Mouse (Mus musculus) myocyte (in vitro differentiated cells): ENCODE measurements around the gene Kif1b.

Experiments used
- CEBPB ChIP-seq: IDR thresholded peaks from 2 replicates; pipeline ENCODE4 v1.6.1; 2011; ENCODE audit warnings: mild to moderate bottlenecking, moderate library complexity; ENCODE audit not compliant: poor library complexity, insufficient read depth, severe bottlenecking
- E2F4 ChIP-seq: IDR thresholded peaks from one replicate; pipeline ENCODE4 v1.6.1; 2011; ENCODE audit warnings: mild to moderate bottlenecking, control low read depth, moderate library complexity; ENCODE audit not compliant: insufficient read depth
- MAX ChIP-seq: IDR thresholded peaks from one replicate; pipeline ENCODE4 v1.6.1; 2011; ENCODE audit warnings: low read depth, mild to moderate bottlenecking, control low read depth
- MYOG ChIP-seq, 3 experiments: IDR thresholded peaks; one replicate each; pipeline ENCODE4 v1.6.1; 2011; ENCODE audit warnings: control low read depth in 2 of 3, low read depth in 2 of 3, mild to moderate bottlenecking in 2 of 3; ENCODE audit not compliant: insufficient read length in 2 of 3, control insufficient read depth in 1 of 3, insufficient read depth in 1 of 3
- POLR2A ChIP-seq: IDR thresholded peaks from one replicate; pipeline ENCODE4 v1.6.1; 2011; ENCODE audit warnings: low read depth, mild to moderate bottlenecking, control low read depth, moderate library complexity; ENCODE audit not compliant: insufficient read length
- POLR2AphosphoS2 ChIP-seq: IDR thresholded peaks from one replicate; pipeline ENCODE4 v1.6.1; 2011; ENCODE audit warnings: low read depth, control low read depth; ENCODE audit not compliant: insufficient read length
- TCF12 ChIP-seq: IDR thresholded peaks from one replicate; pipeline ENCODE4 v1.6.1; 2011; ENCODE audit warnings: mild to moderate bottlenecking, control low read depth; ENCODE audit not compliant: poor library complexity, insufficient read depth, severe bottlenecking
- USF1 ChIP-seq: IDR thresholded peaks from one replicate; pipeline ENCODE4 v1.6.1; 2011; ENCODE audit warnings: low read depth, mild to moderate bottlenecking, control low read depth, moderate library complexity

DNA sequence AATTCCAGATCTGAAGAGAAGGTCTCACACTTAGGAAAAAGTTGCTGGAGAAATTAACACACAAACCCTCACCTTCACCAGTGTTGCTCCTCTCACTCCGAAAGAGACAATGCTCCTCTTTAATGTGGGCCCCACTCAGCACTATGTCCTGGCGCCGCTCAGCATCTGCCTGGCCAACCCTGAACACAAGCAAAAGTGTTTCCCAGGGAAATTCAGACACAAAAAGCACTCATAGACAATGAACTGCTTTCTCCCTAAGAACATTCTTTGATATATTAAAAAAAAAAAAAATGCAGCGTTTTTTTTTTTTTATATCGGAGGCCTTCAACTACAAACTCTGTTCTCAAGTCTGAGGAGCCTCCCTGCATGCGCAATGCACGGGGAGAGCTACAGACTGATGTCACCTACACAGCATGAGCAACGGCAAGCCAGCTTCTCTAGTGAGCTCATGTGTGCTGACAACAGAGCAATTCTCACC, 60.3 kb downstream of the Kif1b start:
- no peak for TF ChIP-seq POLR2AphosphoS2
- no peak for TF ChIP-seq POLR2A
- TF ChIP-seq CEBPB = no peak
- TF ChIP-seq MYOG (IDR thresholded peaks at IDR 0.05; ENCODE audit: control insufficient read depth in 1 of 3, insufficient read depth in 1 of 3, insufficient read length in 2 of 3, low read depth in 2 of 3) = no peak
- no peak for TF ChIP-seq E2F4
- no peak for TF ChIP-seq USF1
- no peak for TF ChIP-seq MAX
- no peak for TF ChIP-seq TCF12
